In genomic region chr11:100969744-100970556, GRCm38 (mm10) we compare ENCODE assay signal across 8 mouse cellular contexts. TPM values are rescaled to one million over a fixed set of nuclear protein-coding genes. Genes with fewer than 3 reads are reported as not detected.
DNase-seq lines count a peak whose midpoint lies in the region; ATAC-seq and TF ChIP-seq lines count a peak whose summit lies in the region.

No protein-coding gene starts in this region.

- peak overlapping the region; percentile 32 for H3K4me3 ChIP-seq in thymus, adult 2 months (ENCODE audit: control insufficient read depth, insufficient read depth, low read length)
- peak overlapping the region; percentile 83 for H3K4me3 ChIP-seq in embryonic fibroblast, embryonic 13.5 days (ENCODE audit: insufficient read depth, low read length)
- H3K4me3 ChIP-seq in heart, embryonic 15.5 days, result peak overlapping the region; percentile 85
- peak overlapping the region; percentile 75 for H3K4me3 ChIP-seq in stomach, embryonic 15.5 days (replicated peaks)

- H3K9ac ChIP-seq in heart, embryonic 15.5 days, result peak overlapping the region; percentile 95
- peak overlapping the region; percentile 69 for H3K9ac ChIP-seq in stomach, embryonic 15.5 days

- no peak for TF ChIP-seq CTCF in thymus, adult 2 months (IDR thresholded peaks at IDR 0.05; ENCODE audit: borderline replicate concordance, control insufficient read depth, extremely low read depth, insufficient read depth, low read length, poor library complexity)
- peak; percentile 11; the same call in 1 of the 2 replicates for TF ChIP-seq CTCF in embryonic fibroblast, embryonic 13.5 days (IDR thresholded peaks at IDR 0.05; ENCODE audit: borderline replicate concordance, insufficient read depth, low read length)

- H3K4me2 ChIP-seq in heart, embryonic 15.5 days, result peak overlapping the region; percentile 67
- H3K4me2 ChIP-seq in stomach, embryonic 15.5 days, result peak overlapping the region; percentile 77

- H3K4me1 ChIP-seq in thymus, adult 2 months (replicated peaks; ENCODE audit: control insufficient read depth, insufficient read depth, low read length), result peaks cover 13% of the 10 kb centered on the region
- H3K4me1 ChIP-seq in embryonic fibroblast, embryonic 13.5 days (ENCODE audit: control insufficient read depth, insufficient read depth, low read length), result peaks cover 13% of the 10 kb centered on the region
- H3K4me1 ChIP-seq in heart, embryonic 15.5 days (replicated peaks), result peaks cover 52% of the 10 kb centered on the region
- peaks cover 40% of the 10 kb centered on the region for H3K4me1 ChIP-seq in stomach, embryonic 15.5 days

- H3K27me3 ChIP-seq in thymus, adult 2 months (ENCODE audit: control insufficient read depth, insufficient read depth, low read length), result peaks cover 14% of the 10 kb centered on the region; the same call in 1 of the 2 replicates
- H3K27me3 ChIP-seq in heart, embryonic 15.5 days, result no peaks in the 10 kb centered on the region
- H3K27me3 ChIP-seq in stomach, embryonic 15.5 days (replicated peaks), result no peaks in the 10 kb centered on the region

- ATAC-seq in heart, embryonic 15.5 days (replicated peaks; ENCODE audit: insufficient number of reproducible peaks, insufficient read depth, low FRiP score, low read depth), result peak; percentile 63
- peak; percentile 72; the same call in 1 of the 2 replicates for ATAC-seq in stomach, embryonic 15.5 days (ENCODE audit: insufficient read depth, low FRiP score, low read depth)

- no peaks in the 10 kb centered on the region for H3K36me3 ChIP-seq in thymus, adult 2 months (ENCODE audit: control insufficient read depth, insufficient read depth, low read length)
- H3K36me3 ChIP-seq in heart, embryonic 15.5 days, result peaks cover 4% of the 10 kb centered on the region; the same call in 1 of the 2 replicates
- no peaks in the 10 kb centered on the region for H3K36me3 ChIP-seq in stomach, embryonic 15.5 days

- no peaks in the 10 kb centered on the region for H3K9me3 ChIP-seq in heart, embryonic 15.5 days (replicated peaks)
- no peaks in the 10 kb centered on the region for H3K9me3 ChIP-seq in stomach, embryonic 15.5 days

- no peak overlapping the region for H3K27ac ChIP-seq in thymus, adult 2 months (ENCODE audit: control insufficient read depth, insufficient read depth, low read length)
- peak overlapping the region; percentile 85 for H3K27ac ChIP-seq in embryonic fibroblast, embryonic 13.5 days (ENCODE audit: insufficient read depth, low read length)
- H3K27ac ChIP-seq in heart, embryonic 15.5 days, result peak overlapping the region; percentile 98
- peak overlapping the region; percentile 96 for H3K27ac ChIP-seq in stomach, embryonic 15.5 days

- 2% methylated on average over 65 of the region's 65 CpGs for WGBS in thymus, adult 2 months
- WGBS in heart, embryonic 15.5 days, result under 1% methylated on average over 65 of the region's 65 CpGs
- under 1% methylated on average over 65 of the region's 65 CpGs for WGBS in stomach, embryonic 15.5 days

- TF ChIP-seq POLR2A in thymus, adult 2 months (IDR thresholded peaks at IDR 0.05; ENCODE audit: control insufficient read depth, extremely low read depth, insufficient read depth, low read length, poor library complexity), result no peak
- TF ChIP-seq POLR2A in embryonic fibroblast, embryonic 13.5 days (IDR thresholded peaks at IDR 0.05; ENCODE audit: low read depth, low read length), result peak; percentile 71

- no peak for DNase-seq in thymus, adult 2 months
- no peak for DNase-seq in thymus, postnatal 14 days
- peak; percentile 68 for DNase-seq in kidney, postnatal 10 days
- DNase-seq in lung, postnatal 4 days, result peak; percentile 78 to 89
- no peak for DNase-seq in cerebellum, adult 11 months

RNA-seq across cellular contexts. Expression of gene Cavin1, which starts 0.7 kb away (rescaled TPM):
- polyA plus RNA-seq in thymus, adult 2 months (2012; rRNA removed), result 18.9 and 22.4 TPM in 2 replicates
- 387 and 486 TPM in 2 replicates for polyA plus RNA-seq in embryonic fibroblast, embryonic 13.5 days (2011; ENCODE audit: insufficient read length, low read depth, missing spikeins)
- polyA plus RNA-seq in heart, embryonic 15.5 days (2015; fragmentation: Nextera tagmentation; extraction: Ambion mirVana), result 429 and 457 TPM in 2 replicates
- 306 and 329 TPM in 2 replicates for polyA plus RNA-seq in stomach, embryonic 15.5 days (2015; fragmentation: Nextera tagmentation; extraction: Ambion mirVana)

RNA-seq across cellular contexts. Expression of gene Stat3, which starts 30.6 kb away (rescaled TPM):
- 140 and 147 TPM in 2 replicates for polyA plus RNA-seq in thymus, adult 2 months (2012; rRNA removed)
- polyA plus RNA-seq in embryonic fibroblast, embryonic 13.5 days (2011; ENCODE audit: insufficient read length, low read depth, missing spikeins), result 122 and 158 TPM in 2 replicates
- 50.6 and 60.8 TPM in 2 replicates for polyA plus RNA-seq in heart, embryonic 15.5 days (2015; fragmentation: Nextera tagmentation; extraction: Ambion mirVana)
- 44.5 and 46.5 TPM in 2 replicates for polyA plus RNA-seq in stomach, embryonic 15.5 days (2015; fragmentation: Nextera tagmentation; extraction: Ambion mirVana)

RNA-seq across cellular contexts. Expression of gene Atp6v0a1, which starts 39.3 kb away (rescaled TPM):
- 35.9 and 39.7 TPM in 2 replicates for polyA plus RNA-seq in thymus, adult 2 months (2012; rRNA removed)
- 43.7 and 50.7 TPM in 2 replicates for polyA plus RNA-seq in embryonic fibroblast, embryonic 13.5 days (2011; ENCODE audit: insufficient read length, low read depth, missing spikeins)
- polyA plus RNA-seq in heart, embryonic 15.5 days (2015; fragmentation: Nextera tagmentation; extraction: Ambion mirVana), result 54.1 and 54.4 TPM in 2 replicates
- polyA plus RNA-seq in stomach, embryonic 15.5 days (2015; fragmentation: Nextera tagmentation; extraction: Ambion mirVana), result 36.6 and 39.7 TPM in 2 replicates

Comparison
In these comparisons a context has a peak if more than half of its experiments do, and no peak if none do; other contexts are left out.
1. DNase-seq: peak in kidney, postnatal 10 days (single experiment) and lung, postnatal 4 days (2 of 2); none in thymus, adult 2 months (single experiment), thymus, postnatal 14 days (single experiment) and cerebellum, adult 11 months (single experiment).
2. H3K4me3 ChIP-seq: peak in every context shown above with its lines; median percentile 85 in heart, embryonic 15.5 days; 83 in embryonic fibroblast, embryonic 13.5 days; 75 in stomach, embryonic 15.5 days; 32 in thymus, adult 2 months.
3. RNA of gene Cavin1, which starts 0.7 kb away (polyA plus RNA-seq): 429 to 457 TPM in heart, embryonic 15.5 days, 387 to 486 TPM in embryonic fibroblast, embryonic 13.5 days and 306 to 329 TPM in stomach, embryonic 15.5 days; 18.9 to 22.4 TPM in thymus, adult 2 months; every median in the first group is over 10 times any median in the second.